Mouse (Mus musculus) mouse trophoblast stem cell (cell line): ENCODE data around the gene Phactr3.

Experiments
- in situ Hi-C, 2 experiments: fragments of 300-500 bp; cut with MseI, MboI; formaldehyde crosslinking; loops; 2 replicates in 1 of 2; 3 replicates in 1 of 2; pipeline ENCODE4 v1.15.1; 2025

Phactr3 gene

DNA sequence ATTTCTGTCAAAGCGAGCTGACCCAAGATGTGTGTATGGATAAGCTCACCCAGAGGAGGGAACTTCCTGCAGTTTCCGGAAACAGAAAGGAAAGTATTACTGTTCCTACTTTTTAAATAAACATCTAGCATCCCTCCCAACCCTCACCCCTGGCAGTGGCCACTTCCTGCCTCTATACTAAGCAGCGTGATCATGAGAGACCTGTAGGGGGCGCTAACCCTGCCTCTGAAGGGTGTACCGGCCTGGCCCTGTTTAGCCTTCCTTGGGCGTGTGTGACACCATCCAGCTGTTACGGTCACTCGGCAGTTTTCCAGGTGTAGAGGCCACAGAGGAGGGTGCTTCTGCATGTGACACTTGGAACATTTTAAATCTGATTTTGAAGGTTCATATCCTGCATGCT lies 128.5 kb downstream of the Phactr3 start:
- in situ Hi-C loops, result loop anchor here in 1 of 2 experiments (5.0 kb wide), 1 partner anchor 110 kb away; no protein-coding TSS in a partner anchor

DNA sequence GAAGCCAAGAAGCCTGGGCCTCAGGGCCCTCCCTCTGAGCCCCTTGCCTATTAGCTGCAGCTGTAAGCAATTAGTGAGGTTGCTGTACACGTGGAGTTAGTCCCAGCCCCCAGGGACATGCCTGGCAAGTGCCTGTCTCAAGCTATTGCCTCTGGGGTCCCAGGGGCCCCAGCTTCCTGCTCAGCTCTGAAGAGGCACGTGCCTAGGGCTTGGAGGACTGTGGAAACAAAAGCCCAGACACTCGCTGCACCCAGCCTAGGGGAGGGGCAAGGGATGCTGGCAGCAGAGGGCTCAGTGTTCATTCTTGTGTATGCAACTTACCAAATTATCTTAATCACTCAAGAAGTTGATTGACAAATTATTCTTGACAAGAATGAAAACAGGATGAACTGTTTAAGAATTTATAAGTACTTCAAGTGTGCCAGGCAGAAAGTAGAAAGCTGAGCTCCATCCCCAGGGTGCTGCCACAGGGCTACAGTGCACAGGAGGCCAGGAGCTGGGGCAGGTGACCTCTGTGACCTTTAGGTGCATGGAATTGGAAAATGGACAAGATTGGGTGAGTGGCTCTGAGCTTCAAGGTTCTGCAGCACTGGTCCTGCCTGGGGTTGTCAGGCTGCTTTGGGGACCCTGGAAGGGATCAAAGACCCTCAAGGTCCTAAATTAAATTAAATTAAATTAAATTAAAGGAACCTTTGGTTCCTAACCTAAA lies 138.5 kb downstream of the Phactr3 start:
- in situ Hi-C loops, result no loop called here

DNA sequence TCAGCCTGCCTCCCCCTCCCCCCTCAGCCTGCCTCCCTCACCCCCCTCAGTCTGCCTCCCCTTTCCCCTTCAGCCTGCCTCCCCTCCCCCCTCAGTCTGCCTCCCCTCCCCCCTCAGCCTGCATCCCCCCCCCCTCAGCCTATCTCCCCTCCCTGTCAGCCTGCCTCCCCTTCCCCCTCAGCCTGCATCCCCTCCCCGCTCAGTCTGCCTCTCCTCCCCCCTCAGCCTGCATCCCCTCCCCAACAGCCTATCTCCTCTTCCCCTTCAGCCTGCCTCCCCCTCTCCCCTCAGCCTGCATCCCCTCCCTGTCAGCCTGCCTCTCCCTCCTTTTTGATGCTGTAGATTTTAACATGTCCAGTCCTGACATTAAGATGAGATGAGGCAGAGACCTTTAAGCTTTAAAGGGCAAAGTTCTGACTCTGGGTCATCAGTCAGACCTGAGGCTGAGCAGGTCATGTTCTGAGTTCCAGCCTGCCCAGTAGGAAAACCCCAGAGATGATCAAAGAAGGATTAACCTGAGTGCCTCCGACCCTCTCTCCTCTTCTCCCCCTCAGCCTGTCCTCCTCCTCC lies 139.3 kb downstream of the Phactr3 start:
- in situ Hi-C loops, result no loop called here

DNA sequence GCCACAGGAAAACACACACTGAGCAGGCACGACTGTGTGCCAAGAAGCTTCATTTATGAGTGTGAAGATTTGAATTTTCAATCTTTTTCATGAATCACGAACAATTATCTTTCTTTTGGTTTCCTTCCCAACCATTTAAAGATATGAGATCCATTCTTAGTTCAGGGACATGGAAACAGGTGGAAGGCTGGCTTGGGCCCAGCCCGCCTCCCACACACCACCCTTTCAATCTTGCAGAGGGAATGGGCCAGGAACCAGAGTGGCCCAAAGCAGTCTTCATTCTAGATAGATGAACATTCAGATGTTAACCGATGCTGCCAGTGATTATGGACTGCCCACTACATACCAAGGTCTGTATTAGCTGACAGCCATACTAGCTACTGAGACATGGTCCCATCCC lies 144.3 kb downstream of the Phactr3 start:
- in situ Hi-C loops, result loop anchor here (10.0 kb wide), 2 partner anchors 128 to 158 kb away; no protein-coding TSS in a partner anchor

DNA sequence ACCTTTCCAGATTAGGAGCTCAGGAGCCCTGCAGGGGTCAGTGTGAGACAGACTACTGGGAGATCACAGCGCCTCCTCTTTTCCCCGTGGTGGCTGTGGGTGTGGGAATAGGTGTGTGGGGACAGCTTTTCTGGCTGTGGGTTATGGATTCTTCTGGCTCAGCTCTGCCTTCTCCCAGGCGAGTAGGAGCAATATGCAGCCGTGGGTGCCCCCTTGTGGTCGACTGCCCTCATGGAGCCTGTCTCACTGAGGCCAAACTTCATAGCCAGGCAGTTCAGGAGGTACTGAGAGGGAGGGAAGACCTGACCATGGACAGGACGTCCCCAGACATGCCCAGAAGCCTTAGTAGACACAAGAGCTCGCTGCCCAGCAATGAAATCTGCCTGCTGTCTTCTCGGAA lies 145.6 kb downstream of the Phactr3 start:
- in situ Hi-C loops, result loop anchor here (10.0 kb wide), 2 partner anchors 130 to 160 kb away; no protein-coding TSS in a partner anchor

DNA sequence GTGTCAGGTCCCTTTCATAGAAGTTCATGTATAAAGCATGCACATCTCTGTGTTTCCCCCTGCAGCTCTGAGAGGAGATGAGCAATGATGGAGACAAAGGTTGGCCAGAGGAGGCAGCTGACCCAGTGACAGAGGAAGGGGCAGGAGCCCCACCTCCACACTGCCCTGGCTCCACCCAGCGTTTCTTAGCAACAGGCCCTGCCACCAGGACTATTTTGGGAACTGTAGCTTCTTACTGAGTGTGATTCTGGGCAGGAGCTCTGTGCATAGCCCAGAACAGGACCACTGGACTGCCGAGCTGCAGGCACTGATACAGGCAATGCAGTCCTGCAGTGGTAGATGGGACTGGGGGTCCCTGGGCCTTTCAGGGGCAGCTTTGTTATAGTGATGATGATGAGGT lies 146.7 kb downstream of the Phactr3 start:
- in situ Hi-C loops, result loop anchor here (10.0 kb wide), 2 partner anchors 131 to 161 kb away; no protein-coding TSS in a partner anchor

DNA sequence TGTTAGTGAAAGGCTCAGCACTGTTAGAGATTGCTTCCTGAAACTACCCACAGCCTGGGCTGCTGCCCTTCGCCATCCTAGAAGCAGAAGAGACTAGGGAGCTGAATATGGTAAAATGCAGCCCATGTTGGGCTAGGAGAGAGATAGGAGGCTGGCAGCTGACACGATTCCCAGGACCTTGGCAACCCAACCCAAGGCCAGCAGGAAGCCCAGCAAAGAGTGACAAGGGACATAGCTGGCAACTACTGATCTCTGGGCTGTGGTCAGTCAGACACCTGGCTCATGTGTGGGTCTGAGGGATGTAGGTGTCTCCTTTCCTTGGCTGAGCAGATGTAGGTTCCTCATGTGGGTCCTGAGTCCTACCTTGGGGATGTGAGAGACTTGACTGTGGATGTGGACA lies 152.0 kb downstream of the Phactr3 start:
- in situ Hi-C loops, result no loop called here

DNA sequence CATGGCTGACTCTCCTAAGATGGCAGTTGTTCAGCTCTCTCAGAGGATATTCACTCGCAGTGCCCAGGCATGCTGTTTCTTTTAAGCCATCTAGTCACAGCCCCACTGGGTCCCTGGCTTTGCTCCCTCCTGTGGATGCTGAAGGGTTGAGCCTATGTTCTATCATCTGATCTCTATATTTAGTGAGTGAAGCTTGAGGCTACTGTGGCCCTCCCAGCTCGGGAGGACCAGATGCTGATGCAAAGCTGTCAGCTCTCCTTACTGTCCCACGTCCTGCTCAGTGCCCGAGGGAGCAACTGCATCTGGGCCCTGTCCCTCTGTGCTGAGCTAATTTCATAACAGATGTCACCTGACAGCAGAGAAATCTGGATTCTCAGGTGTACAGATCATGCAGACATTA lies 153.6 kb downstream of the Phactr3 start:
- in situ Hi-C loops, result no loop called here

DNA sequence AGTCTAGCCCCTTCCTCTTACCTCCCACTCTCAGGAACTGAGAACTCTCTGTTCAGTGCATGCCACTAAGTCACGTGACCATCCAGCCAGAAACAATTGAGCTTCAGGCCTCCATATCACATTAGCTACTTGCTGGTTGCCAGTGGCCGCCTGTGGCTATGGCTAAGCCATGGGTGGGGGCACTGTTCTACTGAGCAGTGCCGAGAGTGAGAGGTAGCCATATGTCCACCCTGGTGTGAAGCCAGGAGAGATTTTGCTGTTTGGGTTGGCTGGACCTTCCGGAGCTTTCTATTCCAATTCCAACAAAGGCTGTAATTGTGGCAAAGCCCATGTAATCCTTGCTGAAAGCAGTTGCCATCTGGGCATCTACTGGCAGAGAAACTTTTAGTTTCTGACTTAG lies 155.4 kb downstream of the Phactr3 start:
- in situ Hi-C loops, result no loop called here

DNA sequence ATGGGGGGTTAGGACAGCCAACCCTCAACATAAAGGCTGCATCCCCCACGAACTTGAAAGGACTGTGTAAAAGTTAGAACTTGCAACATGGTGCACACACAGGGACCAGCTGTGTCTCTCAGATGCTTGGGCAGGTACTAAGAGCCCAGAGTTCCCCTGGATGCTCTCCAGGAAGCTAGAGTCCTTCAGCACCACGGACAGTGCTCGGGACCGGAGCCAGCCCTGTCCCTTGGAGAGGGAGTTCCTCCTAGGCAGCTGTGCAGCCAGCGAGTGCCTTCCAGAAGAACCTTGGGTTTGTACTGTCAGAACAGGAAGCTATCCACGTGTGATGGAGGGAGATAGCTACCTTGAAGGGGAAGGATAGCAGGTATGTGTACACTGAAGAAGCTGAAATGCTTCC lies 158.4 kb downstream of the Phactr3 start:
- in situ Hi-C loops, result no loop called here

DNA sequence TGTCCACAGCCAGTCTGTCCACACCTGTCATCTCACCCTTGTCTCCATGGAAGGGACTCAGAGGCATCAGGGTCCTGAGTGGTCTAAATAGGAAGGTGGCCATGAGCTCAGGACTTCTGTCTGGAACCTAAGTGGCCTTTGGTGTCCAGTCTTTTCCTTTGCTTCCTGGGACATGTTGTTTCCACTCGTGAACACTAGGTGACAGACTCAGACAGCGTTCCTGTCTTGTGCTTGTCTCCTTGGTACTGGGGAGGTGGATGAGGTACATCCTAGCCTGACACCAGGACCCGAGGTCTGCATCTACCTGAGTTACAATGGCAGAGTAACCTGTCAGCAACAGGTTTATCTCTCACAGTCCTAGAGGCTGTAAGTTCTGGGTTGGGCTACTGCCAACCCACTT lies 162.4 kb downstream of the Phactr3 start:
- in situ Hi-C loops, result no loop called here

DNA sequence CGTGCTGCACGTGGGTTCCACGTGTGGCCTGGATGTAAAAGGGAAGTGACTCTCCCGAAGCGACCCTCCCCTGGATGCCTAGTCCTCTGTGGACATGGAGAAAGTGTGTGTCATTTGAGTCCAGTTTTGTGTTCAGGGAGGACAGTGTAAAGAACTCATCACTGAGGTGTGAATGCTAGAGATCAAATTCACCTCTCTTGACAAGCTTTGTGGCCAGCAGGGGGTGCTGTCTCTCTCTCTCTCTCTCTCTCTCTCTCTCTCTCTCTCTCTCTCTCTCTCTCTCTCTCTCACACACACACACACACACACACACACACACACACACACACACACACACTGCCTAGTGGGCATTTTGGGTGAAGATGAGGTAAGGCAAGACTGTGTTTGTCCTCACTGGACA lies 168.5 kb downstream of the Phactr3 start:
- in situ Hi-C loops, result no loop called here

DNA sequence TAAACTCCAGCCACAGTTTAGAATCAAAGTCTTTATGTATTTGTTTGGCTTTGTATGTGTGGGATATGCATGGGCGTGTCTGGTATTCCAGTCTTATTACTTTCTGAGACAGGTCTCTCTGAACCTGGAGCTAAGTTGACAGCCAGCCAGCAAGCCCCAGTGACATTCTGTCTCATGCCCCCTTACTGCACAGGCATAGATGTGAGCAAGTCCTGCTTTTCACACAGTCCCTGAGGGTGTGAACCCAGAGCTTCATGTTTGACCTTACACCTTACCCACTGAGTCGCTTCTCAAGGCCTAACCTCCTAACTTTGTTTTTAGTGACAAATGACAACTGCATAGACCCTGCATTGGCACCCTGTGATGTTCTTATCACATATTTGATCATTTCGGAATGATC lies 169.9 kb downstream of the Phactr3 start:
- in situ Hi-C loops, result no loop called here

DNA sequence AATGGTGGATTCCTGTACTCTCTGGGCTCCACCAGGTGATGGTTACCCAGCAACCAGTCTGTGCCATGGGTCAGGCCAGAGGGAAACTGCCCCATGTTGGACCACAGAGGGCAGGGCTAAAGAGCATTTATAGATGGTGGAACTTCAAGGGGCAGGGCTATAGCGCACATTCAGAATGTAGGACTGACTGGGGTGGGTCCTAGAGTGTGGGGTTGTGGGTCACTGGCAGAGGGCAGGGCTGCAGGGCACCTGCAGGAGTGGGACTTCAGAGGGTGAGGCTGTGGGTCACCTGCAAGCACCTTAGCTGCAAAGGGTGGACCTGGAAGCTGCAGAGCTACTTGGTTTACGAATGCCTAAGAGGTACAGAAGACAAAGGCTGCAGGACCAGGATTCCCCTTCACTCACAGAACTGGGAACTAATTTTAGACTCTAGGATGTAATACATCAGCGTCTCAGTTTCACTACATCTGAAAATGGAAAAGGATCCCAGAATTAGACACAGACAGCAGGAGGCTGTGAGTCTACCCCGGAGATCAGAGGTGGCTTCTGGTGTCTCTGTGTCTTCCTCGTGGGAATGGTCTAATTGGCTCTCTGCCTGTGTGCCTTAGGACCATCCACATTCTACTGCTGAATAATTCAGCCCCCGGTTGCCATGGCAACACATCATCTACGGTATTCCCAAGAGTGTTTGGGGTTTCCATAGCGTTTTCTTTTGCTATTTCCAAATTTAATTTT lies 184.8 kb downstream of the Phactr3 start:
- in situ Hi-C loops, result no loop called here

DNA sequence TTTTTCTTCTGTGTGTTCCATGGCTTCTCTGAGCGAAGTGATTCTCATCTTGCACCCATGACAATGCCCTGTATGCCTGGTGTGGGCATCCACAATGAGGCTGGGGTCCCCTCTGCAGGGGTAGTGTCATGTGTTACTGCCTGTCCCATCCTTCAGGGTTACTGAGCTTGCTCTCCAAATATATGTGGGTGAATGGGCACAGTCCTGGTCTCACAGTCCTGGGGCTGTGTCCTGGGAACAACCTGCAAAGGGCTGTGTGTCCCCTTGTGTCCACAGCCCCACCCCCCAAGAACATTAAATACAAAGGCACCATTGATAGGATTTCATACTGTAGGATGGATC lies 185.4 kb downstream of the Phactr3 start:
- in situ Hi-C loops, result no loop called here

DNA sequence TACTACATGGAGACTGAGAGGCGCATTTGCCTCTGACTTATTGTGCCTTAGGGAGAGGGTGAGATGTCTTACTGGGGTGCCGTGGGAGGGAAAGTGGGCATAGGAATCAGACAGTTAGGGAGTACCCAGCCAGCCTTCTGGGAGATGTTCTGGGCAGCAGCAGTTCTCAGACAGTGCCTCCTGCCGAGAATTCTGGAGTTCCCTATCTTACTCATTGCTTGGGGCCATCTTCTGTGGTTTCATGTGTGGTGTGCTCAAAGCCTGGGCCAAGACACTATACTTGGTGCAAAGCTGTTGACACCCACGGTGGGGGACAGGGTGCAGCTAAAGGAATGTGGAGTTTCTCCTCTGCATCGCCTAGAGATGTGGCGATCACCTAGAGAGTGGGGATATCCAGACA lies 185.9 kb downstream of the Phactr3 start:
- in situ Hi-C loops, result no loop called here

DNA sequence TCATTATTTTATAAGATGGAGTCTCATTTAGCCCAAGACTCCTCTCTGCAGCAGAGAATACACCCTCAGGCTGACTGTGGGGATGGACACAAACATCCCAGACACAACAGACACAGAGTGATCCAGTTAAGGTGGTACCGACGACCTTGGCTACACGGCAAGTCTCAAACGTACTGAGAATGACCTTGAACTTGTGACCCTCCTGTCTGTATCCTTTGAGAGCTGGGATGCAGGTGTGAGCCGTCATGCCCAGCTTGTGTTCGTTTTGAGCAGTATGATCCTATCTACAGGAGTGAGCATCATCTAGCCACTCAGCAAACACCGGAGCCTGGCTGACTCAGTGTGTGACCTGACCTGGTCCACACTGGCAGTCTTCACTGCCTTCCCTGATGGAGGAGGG lies 194.8 kb downstream of the Phactr3 start:
- in situ Hi-C loops, result no loop called here

DNA sequence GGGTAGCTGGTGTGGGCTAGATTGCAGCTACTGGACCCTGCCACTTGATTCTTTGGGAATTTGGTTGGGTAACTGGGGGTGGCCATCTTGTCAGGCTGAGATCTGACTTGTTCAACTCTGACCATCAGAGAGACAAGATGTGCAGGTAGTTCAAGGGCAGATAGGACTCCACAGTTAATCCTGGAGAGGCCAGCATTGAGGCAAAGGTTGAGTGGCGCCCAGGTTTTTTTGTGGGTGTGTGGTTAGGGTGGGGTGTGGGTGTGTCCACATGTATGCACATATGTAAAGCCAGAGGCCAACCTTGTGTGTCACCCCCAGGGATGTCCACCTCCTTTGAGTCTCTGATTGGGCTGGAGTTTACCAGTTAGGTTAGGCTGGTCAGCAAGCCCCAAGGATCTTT lies 197.5 kb downstream of the Phactr3 start:
- in situ Hi-C loops, result no loop called here

DNA sequence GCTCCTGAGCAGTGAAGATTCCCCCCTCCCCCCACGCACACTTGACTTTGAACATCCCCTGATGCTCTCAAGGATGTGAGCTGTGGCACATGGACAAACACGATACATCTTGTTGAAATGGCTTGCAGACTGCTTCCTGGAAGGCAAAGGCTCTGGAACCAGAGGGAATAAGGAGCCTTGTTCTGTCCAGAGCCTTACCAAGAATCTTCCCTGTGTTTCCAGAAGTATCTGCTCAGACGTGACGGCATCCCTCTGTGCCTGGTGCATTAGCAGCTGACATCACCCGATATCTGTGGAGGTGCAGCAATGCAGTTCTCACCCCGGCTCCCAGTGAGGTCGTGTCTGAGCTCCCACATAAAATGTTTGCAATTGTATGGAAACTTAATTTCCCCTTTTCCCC lies 201.0 kb downstream of the Phactr3 start:
- in situ Hi-C loops, result no loop called here

DNA sequence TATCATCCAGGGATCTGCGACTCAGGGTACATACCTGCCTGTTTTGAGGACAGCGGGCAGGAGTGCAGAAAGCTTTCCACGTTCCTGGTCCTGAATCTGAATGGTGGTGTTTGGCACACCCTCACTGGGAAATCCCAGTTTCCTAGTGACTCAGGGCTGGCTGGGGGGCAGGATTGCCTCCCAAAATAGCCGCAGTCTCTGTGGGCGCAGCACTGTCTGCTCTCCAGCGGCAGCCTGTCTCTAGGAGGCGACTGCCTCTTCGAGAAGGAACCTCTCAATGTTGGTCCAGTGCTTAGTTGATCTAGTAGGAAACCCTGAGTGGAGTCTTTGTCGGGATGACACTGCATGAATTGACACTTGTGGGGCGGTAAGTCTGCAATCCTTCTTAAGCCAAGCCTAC lies 202.5 kb downstream of the Phactr3 start:
- in situ Hi-C loops, result no loop called here

DNA sequence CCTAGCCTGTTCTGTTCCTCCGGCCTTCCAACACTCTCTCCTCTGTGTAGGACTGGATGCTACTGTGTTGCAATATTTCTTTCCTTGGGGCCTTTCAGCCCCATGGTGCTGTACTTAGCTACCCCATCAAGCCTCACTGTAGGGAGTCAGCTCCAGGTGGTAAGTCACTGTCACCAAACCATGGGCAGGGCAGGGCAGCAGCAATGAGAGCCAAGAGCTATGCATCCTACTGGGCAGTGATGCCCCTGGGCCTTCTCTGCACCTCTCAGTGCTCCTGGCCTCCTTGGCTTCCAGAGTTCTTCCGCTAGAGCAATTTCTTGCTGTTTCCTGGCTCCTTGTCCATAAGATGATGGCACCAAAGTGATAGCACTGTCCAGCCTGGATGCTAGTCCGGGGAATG lies 205.6 kb downstream of the Phactr3 start:
- in situ Hi-C loops, result no loop called here

DNA sequence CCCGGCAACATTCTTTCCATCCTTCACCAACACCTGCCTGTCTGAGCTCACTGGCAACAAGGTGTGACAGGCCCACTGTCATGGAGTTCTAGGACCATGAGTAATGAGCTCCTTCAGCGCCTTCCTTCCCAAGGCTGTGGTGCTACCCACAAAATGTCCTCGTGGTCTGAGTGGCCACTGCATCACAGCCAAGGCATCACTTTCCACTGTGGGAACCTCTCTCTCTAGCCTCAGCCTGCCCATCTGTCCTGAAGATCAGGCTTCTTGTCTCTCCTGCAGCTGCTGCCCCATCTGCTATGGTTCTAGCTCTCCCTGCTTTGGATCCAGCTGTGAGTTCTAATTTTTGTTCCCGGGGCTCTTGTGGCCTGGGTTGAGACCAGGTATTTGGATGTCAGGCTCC lies 206.0 kb downstream of the Phactr3 start:
- in situ Hi-C loops, result no loop called here

DNA sequence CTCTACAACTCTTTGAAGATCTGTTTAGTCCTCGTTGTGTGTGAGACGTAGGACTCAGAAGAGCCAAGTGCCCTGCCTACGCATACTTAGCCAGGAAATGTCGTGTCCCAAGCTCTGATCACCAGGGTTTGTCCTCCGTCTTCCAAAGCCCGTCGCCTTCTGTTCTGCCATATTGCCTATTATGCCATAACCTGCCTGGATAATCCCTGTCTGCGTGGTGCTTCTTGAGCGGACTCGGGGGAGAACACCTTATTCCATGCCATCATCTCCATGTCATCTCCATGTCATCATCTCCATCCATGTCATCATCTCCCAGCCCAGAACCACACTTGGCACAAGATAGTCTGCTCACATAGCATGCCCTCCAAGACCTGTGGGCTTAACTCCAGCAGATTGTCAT lies 207.3 kb downstream of the Phactr3 start:
- in situ Hi-C loops, result no loop called here
